Mouse (Mus musculus) T-helper 1 cell (primary cell): ENCODE data around the gene Scg5.

ENCODE experiments used
- in situ Hi-C: fragments of 300-600 bp; cut with MboI, MseI; formaldehyde crosslinking; loops from one replicate; pipeline ENCODE4 v1.15.1; 2025; ENCODE audit warnings: high pct_unique_total_duplicates

Scg5 gene

GRCm38 (mm10) chr2:113806851-113807577, 21.9 kb downstream of the Scg5 start:
- in situ Hi-C loops = loop anchor here (5.0 kb wide), 1 partner anchor 310 kb away; no protein-coding TSS in a partner anchor

GRCm38 (mm10) chr2:113805765-113806164, 23.2 kb downstream of the Scg5 start:
- in situ Hi-C loops = loop anchor here (5.0 kb wide), 1 partner anchor 308 kb away; no protein-coding TSS in a partner anchor

- in situ Hi-C loops = no loop called here
Observed at GRCm38 (mm10) chr2:113803753-113804152, 25.2 kb downstream of the Scg5 start.

GRCm38 (mm10) chr2:113800846-113801245, 28.1 kb downstream of the Scg5 start:
- in situ Hi-C loops = no loop called here

DNA sequence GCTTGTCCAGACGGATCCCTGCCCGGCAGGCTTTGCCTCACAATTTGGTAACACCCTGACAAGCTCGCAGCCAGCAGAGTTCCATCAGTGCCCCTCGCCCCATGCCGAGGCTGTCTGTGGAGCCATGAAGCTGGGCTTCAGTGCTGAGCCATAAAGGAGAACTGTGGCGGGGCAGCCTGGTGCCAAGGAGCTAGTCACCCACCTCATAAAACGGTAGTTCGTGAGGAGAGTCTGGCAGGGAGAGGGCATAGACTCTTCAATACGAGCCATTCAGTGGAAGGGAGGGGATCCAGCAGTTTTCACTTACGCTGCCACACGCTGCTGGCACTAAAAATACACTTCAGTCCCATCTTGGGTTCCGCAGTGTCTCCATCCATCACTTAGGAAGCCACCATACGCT, 30.3 kb downstream of the Scg5 start:
- in situ Hi-C loops = no loop called here

DNA sequence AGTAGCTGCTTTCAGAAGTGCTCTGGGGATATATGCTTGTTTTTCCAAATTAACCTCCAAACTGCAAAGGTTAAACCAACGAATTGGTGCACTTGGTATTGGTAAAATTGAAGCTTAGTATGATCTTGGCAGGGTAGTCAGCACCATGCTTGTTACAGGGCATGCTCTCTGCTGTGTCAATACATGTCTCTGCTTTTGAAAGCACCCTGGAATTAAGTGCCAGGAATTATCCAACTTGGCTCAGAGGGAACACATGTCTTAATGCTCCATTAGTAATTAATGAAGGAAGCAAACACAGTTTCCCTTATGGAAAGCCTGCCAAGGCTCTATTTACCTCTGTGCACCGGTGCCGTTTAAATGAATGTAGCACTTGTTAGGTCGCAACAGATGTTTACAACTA, 33.7 kb downstream of the Scg5 start:
- in situ Hi-C loops = no loop called here

- in situ Hi-C loops = no loop called here
Observed at GRCm38 (mm10) chr2:113793521-113793920, 35.4 kb downstream of the Scg5 start.

- in situ Hi-C loops = no loop called here
Observed at GRCm38 (mm10) chr2:113788821-113789387, 40.0 kb downstream of the Scg5 start.

DNA sequence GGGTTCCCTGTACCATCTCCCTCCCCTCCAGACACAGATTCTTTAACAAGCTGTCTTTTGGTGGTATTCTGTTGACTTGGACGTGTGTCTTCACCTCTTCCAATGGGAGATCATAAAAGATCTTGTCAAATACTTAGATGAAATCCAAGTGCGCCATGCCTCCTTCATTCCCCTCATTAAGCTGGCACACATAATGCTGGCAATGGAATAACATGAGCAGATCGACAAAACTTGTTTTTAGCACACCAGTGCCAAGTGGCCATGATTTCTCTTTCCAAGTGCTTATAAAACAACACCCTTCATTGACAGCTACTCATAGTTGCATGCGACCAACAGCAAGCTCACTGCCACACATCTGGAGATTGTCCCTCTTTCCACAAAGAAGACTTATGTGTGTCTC, 41.0 kb downstream of the Scg5 start:
- in situ Hi-C loops = no loop called here

- in situ Hi-C loops = no loop called here
Observed at GRCm38 (mm10) chr2:113784851-113785250, 44.1 kb downstream of the Scg5 start.

DNA sequence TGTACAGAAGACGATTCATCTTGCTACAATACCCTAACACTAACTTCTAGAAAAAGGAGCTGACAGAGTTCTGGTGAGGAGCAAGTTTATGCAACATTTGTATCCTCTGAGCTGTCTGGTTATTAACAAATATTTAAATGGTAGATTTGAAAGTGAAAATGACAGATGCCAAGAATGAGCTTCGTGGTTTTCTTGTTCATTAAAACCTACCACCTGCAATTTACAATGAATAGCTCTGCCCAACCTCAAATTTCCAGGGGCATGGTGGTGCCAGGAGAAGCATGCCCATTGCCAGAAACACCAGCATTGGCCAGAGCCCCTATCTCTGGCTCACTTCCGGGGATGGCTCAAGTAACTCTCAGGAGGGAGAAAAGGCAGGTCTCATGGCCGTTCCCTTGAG, 47.4 kb downstream of the Scg5 start:
- in situ Hi-C loops = no loop called here

DNA sequence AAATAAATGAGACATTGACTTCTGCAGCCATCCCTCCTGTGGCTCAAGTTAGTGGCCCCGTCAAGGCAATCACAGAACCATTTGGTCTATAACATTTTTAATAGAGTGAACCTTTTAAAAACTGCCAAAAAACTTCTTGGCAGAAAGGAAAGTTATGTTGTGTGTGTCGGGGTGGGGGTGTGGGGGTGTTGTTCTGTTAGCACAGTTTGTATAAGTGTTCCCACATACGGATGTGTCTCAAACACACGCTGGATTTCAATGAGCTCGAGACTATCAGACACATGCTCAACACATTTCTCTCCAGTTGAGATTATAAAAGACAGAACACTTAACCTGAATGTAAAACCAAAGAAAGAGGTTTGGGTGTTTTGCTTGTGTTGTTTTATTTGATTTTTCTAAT, 47.8 kb downstream of the Scg5 start:
- in situ Hi-C loops = no loop called here

DNA sequence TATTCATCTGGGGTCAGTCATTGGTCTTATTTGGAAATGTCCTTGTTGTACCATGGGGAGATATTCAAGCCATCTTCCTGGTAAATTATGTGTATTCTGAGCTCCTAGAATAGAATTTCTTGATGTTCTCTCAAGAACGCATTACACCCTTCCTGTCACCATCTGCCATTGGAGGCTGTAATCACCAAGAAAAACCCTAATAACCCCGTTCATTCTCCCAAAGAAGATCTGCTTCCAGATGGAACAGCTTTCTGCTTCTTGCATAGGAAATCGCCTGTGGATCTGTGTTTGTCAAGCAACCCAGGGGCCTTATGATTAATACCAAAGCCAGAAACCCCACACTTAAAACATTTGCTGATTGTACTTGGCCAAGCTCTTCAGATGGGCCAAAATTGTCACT, 49.6 kb downstream of the Scg5 start:
- in situ Hi-C loops = no loop called here

DNA sequence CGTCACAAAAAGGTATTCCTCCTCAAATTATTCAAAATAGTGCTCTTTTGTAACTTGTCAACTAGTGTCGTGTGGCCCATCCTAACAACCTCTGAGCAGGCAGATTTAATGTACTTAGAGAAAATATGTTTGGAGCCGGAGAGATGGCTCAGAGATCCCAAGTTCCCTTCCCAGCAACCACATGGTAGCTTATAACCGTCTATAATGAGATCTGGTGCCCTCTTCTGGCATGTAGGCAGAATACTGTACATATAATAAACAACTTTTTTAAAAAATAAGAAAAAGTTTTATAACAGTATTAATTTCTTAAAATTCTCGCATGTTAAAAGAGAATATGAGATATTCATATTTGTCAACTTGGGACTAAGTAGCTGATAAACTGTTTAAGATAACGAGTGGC, 50.9 kb downstream of the Scg5 start:
- in situ Hi-C loops = no loop called here

DNA sequence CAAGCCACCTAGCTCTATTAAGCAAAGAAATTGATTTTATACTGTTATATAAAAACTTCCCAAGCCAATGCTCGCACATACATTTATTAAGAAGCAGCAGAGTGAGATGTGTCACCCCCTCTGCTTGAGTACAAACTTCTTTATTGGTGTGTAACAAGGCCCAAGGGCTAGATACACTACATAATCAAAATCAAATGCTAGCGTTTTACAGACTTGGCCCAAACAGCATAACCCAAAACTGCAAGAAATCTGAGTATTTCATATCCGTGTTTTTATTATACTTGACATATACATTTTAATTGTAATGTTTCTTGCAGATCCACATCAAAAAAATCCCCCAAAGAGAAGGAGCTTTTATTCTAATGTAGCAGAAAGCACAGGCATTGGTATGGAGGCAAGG, 52.6 kb downstream of the Scg5 start:
- in situ Hi-C loops = no loop called here

DNA sequence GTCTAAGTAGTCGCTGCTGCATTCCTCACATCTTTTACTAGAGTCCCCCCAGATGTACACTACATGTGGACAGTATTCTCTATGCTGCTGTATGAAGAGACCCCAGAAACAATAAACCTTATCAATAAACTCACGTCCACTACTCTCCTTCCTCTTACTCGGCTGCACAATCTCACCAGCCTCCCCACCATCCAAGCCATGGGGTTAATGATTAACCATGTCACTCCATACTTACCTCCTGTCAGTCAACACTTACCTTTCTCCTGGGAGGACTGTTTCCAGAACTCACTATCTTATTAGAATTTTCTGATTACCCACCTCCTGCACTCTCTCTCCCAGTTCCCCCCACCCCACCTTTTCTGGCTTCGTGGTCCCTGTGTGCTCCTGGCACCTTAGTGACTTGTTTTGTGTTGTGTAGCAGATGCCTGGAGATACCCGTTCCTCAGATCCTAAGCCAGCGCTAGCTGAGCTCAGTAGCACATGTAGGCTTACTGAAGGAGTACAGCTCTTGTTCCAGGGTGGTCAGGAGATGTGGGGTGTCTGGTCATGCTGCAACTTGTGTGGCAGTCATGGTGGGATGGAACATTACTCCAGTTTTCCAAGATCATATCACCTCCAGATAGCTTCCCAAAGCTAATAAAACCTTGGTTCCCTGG, 54.6 kb downstream of the Scg5 start:
- in situ Hi-C loops = no loop called here

DNA sequence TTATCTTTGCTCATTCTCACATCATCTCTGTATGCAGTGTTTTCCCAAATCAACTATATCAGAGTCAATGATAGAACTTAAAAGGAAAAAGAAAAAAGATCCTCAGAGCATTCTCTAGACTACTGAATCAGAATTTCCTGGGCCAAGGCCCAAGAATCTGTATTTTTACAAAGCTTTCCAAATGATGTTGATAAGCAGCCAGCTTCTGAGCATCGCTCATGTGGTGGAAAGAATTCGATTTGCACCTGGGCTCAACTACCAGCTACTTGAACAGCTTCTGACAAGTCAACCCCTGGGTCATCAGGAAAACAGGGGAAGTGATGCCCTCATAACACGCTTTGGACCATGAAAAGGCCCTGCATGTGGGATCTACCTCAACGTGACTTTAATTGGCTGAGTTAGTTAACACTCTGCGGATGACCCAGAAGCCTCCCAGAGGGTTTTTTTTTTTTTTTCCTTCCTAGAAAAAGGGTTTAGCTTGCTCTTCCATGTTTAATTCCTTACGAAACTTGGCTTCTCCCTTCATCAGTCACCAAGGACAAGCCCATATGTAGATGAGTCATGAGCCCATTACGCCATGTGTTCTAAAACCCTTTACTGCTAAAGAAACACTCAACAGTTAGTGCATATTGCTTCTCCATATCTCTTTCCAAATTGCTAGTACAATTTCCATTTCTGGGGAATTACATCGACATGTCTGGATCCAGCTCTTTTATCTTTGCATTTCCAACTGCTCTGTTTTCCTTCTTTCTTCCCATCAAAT, 60.2 kb downstream of the Scg5 start:
- in situ Hi-C loops = no loop called here

- in situ Hi-C loops = no loop called here
Observed at GRCm38 (mm10) chr2:113765885-113766284, 63.0 kb downstream of the Scg5 start.

DNA sequence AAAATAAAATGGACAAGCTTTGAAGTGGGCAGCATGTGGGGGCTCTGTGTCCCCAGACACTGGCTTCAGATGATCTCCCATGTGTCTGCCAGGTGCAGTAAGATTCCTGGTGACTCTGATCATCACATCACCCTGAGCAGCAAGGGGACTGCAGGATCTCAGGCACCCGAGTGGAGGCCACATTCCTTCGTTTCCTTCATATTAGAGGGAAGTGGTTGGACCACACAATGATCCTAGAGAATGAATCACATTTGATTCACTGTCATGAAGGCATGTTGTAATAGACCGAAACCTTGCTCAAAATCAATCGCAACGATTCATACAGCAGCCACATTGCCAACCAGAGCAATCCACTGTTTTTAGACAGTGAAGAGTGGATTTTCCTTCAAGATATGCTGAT, 64.0 kb downstream of the Scg5 start:
- in situ Hi-C loops = no loop called here

DNA sequence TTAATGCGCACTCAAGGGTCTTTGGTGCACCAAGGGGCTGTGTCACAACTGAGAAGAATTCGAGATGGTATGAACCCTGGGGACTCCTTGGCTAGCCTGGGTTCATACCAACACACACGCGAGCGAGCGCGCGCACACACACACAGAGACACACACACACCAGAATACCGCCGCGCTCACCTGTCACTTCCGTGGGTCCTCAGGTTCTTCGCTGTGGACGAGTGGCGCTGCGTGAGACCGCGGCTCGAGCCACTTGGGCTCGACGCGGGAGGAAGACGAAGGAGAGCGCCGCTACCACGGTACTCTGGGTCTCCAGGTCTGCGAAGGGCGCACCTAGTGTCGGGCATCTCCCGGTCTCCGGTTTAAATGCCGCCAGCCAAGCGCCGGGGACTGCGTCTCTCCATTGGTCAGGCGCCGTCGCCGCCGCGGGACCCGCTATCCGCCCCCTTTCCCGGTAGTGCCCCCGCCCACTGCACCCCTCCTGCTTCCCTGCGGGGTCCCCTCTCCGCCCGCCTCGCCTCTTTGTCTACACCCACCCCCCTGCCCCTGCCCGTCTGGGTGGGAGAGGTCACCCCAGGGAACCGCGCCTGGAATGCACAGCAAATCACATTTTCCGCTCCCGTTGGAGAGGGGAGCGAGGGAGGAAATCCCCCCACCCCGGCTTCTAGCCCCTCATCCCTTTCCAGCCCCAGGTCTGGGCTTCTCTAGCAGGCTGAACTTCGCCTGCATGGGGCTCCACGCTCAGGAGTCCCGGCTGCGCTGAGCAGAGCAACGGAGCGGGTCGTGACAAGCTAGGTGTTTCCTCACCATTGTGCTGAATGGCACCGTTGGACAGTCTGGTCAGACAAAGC, 70.4 kb downstream of the Scg5 start, which contains the start of gene Grem1:
TSS of gene Grem1 (minus strand) at position 336 of the 851 bp plus-strand sequence.
- in situ Hi-C loops = no loop called here
